Mouse (Mus musculus): Measurements from ENCODE around the gene Fam168b. TPM values are rescaled to one million over a fixed set of nuclear protein-coding genes. Genes with fewer than 3 reads are reported as not detected.

Gene Fam168b
- polyA plus RNA-seq (2021; fragmentation: Nextera tagmentation): 14.3 and 29.5 TPM in 2 replicates
- long read RNA-seq, experiment 1, full-length matches to known transcripts: 54 of 196 reads
- long read RNA-seq, experiment 1, partial matches to known transcripts: 6 of 196 reads
- long read RNA-seq, experiment 1, other reads (novel, unspliced or antisense): 136 of 196 reads
- long read RNA-seq, experiment 2, full-length matches to known transcripts: 3 of 48 reads
- long read RNA-seq, experiment 2, partial matches to known transcripts: 0 of 48 reads
- long read RNA-seq, experiment 2, other reads (novel, unspliced or antisense): 45 of 48 reads

GRCm38 (mm10) chr1:34842887-34843618, at the start of gene Fam168b:
TSS of gene Fam168b (minus strand) at chr1:34843065.

GRCm38 (mm10) chr1:34849745-34850342, 7.0 kb upstream of the Fam168b start, which contains the start of gene Plekhb2:
TSS of gene Plekhb2 (plus strand) at chr1:34849976.

Other genes starting within 250 kb of the Fam168b start
- gene Plekhb2, start 6.9 kb upstream of the Fam168b start, polyA plus RNA-seq (2021; fragmentation: Nextera tagmentation): 159 and 180 TPM in 2 replicates

Data from left cerebral cortex, adult 6 months (tissue).